Mouse (Mus musculus) layer of hippocampus, postnatal 25 days (tissue): ENCODE data around the gene Ccdc141. TPM values are rescaled to one million over a fixed set of nuclear protein-coding genes. Genes with fewer than 3 reads are reported as not detected.

Experiments
- DNase-seq, 2 experiments: peaks; one replicate each; pipeline ENCODE4 v3.0.0; 2022; ENCODE audit warnings: mixed read lengths in 2 of 2, low spot score in 1 of 2; ENCODE audit errors: extremely low spot score in 1 of 2
- total RNA-seq, 2 experiments: library from RNA; stranded (reverse); gene quantifications; 2 replicates each; pipeline ENCODE4 v1.2.3; 2021

Ccdc141 gene
- 10 to 100 TPM; 19.9 to 24.4 TPM for total RNA-seq

DNA sequence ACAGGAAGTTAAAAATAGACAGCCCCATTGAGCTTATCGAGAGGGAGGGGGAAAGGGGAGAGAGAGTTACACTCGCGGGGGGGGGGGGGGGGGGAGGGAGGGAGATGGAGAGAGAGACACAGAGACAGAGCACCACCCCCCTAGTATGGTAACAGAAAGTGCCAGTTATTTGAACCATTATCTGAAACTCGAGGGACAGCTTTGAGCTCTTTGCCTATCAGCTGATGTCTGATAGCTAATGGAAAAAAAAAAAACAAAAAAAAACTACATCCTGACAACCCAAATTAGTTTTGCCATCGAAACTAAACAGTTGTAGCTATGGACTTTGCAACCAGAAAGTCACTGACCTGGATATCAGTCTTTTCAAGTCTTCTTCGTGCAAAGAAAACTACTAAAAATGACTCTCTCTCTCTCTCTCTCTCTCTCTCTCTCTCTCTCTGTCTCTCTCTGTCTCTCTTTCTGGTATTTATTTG is at the start of gene Ccdc141:
Gene Ccdc141, minus strand, starts transcription at position 4 of the 473 bp plus-strand sequence.
- no peak for DNase-seq

DNA sequence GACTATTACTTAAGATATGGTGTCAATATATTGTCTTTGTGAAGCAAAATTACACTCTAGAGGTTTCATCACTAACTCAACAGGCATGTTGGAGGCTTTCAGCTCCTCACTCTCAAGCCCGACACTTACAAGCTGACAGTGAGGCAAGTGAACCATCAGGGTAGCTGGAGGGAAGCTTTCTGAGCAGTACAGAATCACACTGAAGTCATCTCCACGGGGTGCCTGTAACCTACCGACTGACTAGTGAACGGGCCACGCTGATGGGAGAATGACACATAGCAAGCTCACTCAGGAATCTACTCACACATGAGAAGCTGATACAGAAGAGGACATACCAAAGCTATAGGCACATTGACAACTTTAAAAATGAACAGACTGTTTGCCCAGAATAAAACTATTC is 42.4 kb upstream of the Ccdc141 start:
- no peak for DNase-seq

DNA sequence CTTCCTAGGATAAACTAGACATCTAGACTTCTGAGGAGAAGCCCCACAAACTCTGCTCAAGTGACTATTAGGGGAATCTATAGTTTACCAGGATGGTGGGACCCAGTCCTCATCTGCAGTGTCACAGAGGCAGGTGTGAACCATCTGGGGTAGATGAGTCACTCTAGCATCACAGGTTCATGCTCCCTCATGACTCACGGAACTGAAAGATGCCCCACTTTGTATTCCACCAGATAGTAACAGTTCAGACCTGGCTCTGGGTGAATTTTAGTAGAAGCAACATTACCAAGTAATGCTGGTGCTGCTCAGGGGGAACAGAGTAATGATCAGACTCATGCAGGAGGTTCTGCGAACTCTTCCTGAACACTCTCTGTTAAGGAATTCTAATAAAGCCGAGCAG is 36.5 kb upstream of the Ccdc141 start:
- DNase-seq, result no peak

DNA sequence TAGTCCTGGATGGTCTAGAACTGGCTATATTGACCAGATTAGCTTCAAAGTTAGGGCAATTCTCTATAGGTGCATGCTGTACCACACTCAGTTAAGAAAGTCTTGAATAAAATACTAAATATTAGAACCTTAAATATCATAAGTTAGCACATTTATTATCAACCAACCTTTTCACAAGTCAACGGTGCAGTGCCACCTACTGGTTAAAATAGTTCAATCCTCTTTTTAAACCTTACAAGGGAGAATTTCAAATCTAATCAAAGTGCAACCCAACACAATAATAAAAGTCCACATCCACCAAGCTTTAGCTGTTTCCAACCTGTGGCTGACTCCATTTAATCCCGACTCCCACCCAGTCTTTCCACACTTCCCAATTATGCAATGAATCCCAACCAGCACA is 33.5 kb upstream of the Ccdc141 start:
- no peak for DNase-seq

DNA sequence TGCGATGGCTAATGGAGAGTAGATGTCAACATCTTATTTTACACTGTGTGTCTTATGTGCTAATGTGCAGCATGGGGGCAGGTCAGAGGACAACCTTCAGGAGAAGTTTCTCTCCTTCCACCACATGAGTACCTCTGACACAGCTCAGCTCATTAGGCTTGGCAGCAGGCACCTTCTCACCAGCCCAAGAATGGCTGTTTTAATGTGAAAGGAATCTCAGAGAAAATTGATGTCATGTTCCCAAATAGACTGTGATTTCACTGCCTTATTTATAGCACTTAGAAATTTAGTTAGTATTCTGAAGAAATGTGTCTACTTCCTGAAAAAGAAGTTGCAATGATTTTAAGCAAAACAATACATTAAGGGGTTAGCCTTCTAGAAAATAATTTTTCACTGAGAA is 31.5 kb upstream of the Ccdc141 start:
- DNase-seq, result no peak

DNA sequence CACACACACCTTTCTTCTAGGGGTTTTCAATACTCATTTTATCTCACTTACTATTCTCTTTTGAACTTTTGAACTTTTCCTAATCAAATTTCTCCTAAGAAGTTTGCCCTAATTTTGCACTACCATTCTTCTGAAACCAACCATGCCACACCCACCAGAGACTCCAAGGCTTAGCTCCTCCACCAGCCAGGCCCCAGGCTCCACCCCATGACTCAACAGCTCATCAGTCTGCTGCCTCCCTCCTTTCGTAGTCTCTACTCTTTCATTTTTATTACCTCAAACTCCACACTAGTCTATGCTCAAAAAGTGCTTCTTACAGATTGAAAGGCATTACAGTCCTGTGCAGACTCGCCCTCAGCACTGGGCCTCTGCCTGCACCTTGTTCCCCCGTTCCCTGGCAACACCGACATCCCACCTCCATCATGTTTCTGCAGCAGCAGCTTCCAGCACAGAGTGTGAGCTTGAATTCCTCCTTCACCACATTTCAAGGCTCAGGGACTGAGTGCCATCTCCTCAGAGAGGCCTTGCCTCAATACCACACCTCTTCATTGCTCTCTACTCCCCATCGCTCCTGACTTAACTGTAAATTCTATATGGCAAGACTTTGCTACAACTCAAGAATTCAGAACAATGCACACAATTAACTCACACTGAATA is 30.6 kb upstream of the Ccdc141 start:
- no peak for DNase-seq

DNA sequence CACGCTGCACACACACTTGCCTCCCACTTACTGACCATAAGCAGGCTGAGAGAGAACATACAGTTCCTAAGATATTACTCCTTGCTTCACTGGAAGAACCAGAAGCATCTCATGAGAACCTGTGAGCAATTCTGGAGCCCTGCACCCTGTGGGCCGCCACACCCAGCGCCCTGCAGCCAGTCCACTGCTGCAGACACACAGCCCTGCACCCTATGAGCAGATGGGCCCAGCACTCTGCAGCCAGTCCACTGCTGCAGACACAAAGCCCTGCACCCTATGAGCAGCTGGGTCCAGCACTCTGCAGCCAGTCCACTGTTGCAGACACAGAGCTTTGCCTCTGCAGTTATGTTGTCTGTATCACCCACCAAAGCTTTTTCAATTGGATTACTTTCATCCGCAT is 29.9 kb upstream of the Ccdc141 start:
- no peak for DNase-seq

DNA sequence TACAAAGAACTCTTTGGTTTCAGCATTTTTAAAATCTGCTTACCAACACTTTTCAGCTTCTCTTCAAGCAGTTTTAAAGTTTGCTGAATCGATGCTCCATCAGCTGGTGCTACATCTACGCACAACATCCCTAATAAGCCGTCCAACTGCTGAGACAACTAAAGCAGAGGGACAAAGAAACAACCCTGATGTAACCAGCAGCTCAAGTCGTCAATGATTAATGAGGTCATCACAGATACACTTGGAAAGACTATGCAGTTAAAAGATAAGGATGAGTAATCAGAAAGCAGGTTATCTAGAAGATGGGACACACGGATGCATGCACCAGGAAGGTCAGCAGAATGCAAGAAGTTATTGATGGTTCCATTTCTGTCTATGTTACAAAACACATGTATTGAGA is 27.8 kb upstream of the Ccdc141 start:
- no peak for DNase-seq

DNA sequence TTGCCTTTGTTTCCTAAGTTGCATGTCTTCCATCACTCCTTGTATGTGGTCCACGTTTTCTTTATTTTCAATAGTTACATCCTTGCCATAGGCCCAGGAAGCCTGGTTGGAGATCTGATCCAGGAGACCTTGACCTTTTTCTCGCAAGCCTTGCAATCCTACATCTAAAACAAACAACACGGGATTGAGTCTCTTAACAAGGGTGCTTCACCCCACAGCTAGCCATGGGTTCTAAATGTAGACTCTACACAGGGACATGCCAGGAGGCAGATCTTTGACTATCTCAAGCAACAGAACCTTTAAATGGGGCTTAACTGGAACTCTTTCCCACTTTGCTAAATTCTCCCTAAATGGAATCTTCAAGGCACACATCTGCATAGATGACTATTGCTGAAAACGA is 26.4 kb upstream of the Ccdc141 start:
- no peak for DNase-seq

DNA sequence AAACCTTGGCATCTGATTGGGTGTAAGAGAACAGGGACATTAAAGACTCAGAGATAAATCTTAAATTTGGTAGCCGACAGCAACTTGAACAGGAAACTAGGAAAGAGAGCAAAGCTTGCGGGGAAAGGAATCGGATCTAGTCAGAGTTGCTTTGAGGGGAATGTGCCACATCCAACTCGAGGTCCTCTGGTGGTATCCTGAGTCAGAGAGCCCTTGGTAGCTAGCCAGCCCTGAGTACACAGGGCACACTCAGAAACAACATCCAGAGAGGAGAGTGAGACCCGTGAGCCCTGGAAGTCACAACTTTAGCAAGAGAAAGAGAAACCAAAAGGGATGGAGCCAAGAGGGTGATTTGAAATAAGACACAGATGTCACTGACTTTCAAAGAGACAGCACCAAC is 24.6 kb upstream of the Ccdc141 start:
- no peak for DNase-seq

DNA sequence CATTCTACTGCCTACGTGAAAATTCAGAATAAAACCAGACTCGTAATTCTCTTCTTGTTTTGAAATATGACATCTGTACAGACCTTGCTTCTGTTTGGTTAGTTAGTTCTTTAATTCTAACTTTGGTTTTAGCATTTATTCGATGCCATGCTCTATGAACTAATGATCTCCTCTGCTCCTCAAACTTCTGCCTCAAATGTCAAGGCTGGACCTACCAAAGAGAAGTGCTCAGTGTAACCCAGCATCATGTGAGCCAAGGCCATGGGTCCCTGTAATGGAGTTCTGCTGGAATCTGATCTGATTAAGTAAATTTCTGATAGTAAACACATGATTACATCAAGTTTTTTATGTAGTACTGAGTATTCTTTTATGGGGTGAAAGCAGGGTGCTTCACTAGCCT is 21.4 kb upstream of the Ccdc141 start:
- DNase-seq, result no peak

DNA sequence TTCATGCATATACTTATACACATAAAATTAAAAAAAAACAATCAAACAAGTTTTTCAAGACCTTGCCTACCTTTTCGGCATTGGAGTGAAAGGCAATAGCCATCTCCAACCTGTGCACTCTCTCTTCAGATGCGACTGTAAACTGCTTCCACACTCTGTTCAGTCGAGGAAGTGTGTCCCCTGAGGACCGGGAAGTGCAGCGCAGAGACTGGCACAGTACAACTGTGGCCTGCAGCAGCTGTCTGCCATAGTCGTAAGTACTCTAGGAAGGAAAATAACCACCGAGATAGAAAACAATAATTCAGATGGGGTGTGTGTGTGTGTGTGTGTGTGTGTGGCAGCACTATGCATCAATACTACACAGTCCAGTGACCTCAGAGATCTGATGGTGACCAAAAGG is 20.5 kb upstream of the Ccdc141 start:
- DNase-seq, result no peak

DNA sequence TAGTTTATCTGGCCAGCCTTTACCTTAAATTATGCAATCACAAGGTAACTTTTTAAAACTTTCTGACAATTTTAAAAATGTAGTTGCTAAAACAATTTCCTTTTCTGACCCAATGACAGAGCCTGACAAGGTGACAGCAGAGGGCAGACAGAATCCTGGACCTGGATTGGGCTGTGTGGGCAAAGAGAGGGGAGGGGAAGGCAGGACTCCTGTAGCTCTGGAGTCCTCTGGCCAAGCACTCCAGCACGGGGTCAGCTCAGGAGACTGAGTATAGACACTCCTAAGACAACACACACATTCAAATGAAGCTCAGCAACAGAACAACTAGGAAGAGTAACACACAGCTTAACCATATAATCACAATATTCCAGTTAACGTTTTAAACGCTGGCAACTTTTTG is 19.9 kb upstream of the Ccdc141 start:
- DNase-seq, result no peak

DNA sequence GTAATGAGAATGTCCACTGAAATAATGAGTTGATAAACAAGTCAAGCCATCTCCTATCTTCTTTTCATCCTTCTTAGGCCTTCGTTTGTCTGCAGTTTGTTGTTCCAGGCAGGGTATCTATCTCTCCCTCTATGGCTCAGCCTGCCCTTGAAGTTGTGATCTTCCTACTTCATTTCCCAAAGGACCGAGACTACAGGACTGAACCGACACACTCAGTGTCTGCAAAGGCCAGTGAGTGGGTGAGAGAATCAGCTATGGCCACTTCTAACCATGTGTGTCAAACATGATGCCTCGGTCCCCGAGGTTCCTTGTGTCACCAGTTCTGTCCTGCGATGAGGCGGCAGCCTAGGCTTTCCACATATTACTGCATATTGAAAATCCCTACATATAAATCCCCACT is 19.2 kb upstream of the Ccdc141 start:
- no peak for DNase-seq

DNA sequence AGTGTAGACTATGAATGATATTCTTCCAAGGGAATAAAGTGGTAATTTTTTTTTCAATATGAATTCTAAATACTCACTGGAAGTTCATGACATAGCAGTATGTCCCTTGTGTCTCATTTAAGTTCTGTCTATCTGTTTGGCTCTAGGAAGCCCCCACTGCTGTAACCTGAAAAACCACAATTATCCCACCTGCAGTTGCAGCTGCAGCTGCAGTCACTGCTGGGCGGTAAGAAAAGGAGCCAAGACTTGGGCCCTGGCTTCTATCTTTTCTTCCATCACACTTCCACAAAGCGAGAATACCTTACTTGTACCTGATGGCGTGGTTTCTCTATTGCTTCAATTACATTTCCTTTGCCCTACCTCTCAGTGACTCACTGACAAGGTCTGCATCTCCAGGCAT is 17.1 kb upstream of the Ccdc141 start:
- no peak for DNase-seq

DNA sequence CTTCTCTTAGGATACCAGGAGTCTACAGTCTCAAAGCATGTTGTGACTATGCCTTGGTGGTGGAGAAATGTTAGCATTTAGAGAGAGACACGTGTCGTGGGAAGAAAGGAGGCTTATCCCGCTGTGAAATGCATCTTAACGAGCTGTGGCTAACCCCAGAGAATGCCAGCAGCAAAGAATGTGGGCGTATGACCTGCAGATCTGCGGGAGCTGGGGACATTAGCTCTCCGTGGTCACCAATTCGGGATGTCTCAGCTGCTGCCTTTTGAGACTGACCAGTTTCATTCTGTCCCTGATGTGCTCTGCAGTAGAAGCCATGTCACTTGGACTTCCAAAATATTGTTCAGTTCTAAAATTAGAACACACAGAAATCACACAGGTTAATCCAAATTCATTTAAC is 16.5 kb upstream of the Ccdc141 start:
- DNase-seq, result no peak

DNA sequence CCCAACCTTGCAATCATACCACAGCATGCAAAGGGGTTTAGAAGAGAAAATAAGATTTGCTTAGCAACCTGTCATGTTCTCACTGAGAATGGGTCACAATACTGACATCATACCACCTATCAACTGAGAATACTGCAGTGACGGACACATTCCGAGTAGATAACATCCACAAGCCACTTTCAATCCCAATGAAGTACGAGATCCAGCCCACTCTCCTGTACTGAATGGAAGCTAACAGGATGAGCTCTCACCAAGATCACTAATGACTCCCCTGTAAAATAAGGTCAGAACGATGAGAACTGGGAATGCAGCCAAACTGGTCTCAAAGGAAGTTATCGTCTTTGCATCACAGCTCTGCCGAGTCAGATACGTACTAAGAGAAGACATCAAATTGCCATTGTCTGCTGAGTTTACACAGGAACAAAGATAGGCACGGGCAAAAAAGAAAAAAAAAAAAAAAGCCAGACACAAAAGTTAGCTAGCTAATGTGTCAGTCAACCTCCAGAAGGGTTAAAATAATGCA is 13.7 kb upstream of the Ccdc141 start:
- DNase-seq, result no peak

DNA sequence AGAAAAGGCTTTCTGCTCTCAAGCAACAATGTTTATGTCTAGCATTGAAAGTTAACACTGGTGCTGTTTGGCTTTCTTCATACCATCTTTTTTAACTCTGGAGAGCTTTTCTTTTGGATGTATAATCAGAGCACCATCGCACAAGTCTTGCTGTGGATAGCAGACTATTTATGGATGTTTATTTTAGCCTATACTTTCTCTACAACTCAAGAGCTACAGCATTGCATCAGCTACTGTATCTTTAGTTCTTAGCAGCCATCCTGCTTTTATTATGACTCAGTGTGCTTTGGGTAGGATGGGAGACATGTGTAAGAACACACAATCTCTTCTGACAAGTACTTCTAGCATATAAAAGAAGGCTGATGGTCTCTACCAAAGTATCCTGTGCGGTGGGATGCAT is 13.2 kb upstream of the Ccdc141 start:
- DNase-seq, result no peak

DNA sequence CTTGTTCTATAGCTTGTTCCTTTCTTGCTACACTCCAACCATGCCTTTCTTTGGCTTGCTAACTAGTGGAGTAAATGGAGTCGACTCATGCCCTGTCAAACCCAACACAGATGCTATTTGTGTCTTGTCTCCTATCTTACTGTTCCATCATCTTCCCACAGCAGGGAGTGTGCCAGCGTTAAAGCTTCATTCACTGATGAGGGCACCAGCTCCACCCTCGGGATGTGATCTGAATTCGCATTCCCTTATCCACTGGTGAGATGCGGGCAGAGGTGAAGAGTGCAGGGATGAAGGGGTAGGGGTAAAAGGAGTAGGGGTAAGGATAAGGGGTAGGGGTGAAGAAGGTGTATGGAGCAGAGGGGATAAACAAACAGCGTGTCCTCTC is 12.6 kb upstream of the Ccdc141 start:
- no peak for DNase-seq

DNA sequence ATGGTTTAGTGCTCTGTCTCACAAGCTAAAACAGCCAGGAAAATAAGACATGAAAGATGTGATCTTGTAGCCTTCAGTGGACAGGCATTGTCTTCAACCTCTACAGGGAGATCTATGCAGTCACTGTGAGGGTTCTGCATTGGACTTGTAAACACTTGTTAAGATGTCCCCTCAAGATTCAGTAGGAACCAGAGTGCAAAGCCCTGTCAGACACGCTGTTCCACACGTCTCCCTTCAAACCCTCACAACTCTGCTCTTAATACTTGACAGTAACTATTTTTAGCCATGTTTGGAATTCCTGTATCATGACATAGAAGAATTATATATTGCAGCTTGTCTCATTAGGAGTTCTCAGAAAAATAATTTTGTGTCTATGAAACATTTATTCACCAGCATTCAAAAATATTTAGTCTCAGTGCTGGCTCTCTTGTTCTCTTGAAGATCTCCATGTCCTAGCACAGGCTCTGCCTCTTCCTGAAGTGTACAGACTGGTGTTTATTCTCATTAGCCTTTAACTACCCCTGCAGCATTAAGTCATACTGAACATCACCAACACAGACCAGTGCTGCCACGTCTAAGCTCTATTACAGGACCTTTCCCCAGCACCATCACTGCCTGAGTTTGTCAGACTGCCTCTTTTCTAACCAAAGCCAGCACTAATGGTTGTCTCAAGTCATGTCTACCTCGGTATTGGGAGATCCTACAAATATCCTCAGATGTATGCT is 12.0 kb upstream of the Ccdc141 start:
- no peak for DNase-seq

DNA sequence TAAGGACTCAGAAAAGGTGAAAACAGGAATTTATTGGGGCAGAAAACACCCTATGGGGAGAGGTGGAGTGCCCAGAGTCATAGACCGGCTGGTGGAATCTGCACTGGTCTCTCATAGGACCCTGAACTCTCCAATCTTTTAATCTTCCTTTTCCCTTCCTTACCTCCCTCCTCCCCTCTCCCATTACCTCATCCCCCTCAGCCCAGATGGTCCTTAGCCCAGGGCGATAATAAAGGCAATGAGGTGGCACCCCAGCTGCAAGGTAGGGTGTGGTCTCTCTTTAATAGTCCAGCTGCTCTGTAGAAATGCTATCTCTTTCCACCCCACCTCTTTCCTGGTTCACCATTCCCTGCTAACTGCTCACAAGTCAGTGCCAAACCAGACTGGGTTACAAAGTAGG is 7.0 kb upstream of the Ccdc141 start:
- no peak for DNase-seq

DNA sequence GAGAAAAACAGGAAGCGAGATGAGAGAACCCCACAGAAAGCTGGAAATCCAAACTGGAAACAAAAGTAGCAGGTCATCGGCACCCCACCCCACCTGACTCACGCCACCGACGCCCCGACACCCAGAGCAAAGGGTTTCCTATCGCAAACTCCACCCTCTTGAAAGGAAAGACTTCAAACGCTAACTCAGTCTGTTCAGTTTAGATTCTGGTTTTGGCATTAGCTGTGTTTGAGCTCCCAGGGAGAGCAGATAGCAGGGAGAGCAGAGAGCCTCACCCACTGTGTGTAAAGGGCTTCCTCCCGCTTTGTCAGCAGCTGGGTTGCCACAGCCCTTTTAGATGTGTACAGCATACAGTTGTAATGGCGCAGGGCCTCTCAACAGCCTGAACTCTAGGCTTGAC is 6.0 kb upstream of the Ccdc141 start:
- DNase-seq, result no peak
